Mouse (Mus musculus) adrenal gland, postnatal 14 days (tissue): ENCODE results near the gene Csrp1. TPM values are rescaled to one million over a fixed set of nuclear protein-coding genes. Genes with fewer than 3 reads are reported as not detected.

Experiments
- DNase-seq: peaks from one replicate; pipeline ENCODE4 v3.0.0; 2021; ENCODE audit warnings: mixed read lengths
- total RNA-seq: library from RNA; stranded (reverse); gene quantifications from 2 replicates; pipeline ENCODE4 v1.2.3, GENCODE M21; 2021

Gene Csrp1
- total RNA-seq, 1 experiment from 2014 or later = 70.1 TPM

- DNase-seq = no peak
Measured at GRCm38 (mm10) chr1:135731897-135732684, 12.2 kb downstream of the Csrp1 start.

DNA sequence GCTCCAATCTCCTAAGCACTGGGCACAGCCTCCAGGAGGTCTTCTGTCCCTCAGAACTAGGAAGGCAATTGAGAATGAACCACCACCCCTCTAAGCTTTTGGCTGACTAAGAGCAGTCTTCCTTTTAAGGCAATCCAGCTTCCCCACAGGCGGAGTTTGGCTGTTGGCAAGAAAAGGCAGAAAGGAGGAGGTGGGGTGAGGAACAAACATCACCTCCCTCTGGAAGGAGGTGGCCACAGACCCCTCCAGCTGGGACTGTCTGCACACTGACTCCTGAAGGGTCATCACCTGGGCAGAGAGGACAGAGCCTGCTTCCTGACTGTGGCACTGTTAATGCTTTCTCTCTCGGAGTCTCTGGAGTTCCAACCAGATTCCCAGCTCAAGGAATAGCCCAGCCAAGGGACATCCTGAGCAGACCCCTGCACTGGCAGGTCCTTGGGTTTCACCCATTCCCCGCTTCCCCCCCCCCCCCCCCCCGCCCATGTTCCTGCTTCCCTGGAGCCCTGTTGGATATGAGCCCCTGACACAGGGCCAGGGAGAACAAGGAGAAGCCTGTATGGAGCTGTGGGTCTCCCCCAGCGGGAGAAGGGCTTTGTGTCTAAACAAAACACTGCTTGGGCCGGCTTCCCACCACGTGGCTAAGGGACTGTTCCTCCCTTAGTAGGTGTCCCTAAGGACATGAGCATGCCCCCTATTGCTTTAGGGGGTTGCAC lies 14.5 kb downstream of the Csrp1 start:
- DNase-seq = peak; percentile 24

GRCm38 (mm10) chr1:135735460-135735859 lies 15.6 kb downstream of the Csrp1 start:
- no peak for DNase-seq

GRCm38 (mm10) chr1:135744987-135745386 lies 25.1 kb downstream of the Csrp1 start:
- DNase-seq = no peak

DNA sequence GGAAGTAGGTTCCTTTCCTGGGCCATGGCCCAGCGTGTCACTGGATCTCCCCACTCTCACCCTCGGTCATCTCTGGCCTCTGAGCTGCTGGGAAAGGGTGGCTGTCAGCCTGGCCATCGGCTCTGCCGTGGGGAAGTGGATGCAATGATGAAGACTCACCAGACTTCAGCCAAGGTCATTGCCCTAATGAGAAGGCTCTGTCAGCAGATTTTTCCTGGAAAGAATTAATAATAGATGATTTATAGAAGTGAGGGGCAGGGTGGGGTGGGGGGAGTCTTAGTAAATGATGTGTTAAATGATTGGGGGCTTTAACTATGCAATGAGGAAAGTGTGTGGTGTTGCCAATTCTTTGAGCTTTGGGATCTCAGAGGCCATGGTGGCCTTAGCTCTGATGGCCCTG lies 26.4 kb downstream of the Csrp1 start:
- DNase-seq = no peak

DNA sequence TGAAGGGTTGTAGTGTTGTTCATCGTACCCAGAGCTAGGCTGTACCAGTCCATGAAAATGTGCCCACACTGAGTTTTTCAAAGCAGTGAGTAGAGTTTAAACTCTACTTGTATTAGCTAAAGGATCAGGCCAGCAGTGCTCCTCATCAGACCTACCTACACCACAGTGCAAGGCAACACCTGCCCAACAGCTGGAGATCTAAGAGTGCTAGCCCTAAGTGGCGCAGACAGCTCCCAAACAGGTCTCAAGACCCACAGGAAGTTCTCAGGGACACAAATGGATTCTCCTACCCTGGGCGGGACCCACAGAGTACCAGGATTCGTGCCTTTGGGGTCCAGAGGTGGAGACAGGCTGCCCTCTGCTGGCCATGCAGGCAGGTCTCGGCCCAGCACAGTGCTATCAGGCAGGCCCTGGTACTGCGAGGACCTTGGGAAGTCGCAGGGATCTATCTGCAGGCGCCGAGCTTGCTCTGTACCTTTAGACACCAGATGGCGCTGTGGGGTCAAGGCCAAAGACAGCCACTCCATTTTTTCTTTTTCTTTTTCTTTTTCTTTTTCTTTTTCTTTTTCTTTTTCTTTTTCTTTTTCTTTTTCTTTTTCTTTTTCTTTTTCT lies 33.0 kb downstream of the Csrp1 start:
- peak; percentile 95 for DNase-seq

DNA sequence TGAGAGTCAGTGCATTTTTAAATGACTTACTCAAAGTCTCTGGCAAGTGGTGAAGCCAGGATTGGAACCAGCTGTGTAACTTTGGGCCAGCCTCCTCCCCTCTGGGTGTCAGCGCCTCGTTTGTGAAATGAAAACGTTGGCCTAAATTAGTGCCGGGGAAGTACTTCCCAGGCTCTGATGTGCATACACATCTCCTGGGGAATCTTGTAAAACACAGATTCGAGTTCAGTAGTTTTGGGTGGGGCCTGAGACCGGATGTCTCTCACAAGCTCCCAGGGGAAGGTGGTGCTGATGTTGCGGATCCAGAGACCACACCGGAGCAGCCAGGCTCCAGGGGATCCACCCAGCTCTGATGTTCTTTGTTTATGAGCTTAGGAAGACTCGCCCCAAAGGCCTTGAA lies 35.4 kb downstream of the Csrp1 start:
- peak; percentile 39 for DNase-seq

DNA sequence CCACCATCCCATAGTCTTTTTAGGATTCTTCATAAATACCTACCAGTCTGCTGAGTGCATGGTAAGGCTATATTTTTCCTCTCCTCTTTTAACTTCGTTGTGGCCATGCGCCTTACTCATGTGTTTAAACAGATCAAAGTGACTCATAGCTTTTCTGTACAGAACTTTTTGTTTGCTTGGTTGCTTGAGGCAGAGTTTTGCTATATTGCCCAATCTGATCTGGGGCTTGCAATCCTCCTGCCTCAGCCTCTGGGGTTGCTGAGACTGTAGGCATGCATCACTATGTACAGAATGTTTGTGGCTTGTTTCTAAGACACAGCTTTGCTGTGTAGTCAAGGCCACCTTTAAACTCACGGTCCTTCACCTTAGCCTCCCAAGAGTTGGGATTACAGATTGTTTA lies 36.1 kb downstream of the Csrp1 start:
- DNase-seq = no peak

GRCm38 (mm10) chr1:135757287-135757686 lies 37.4 kb downstream of the Csrp1 start:
- DNase-seq = no peak

DNA sequence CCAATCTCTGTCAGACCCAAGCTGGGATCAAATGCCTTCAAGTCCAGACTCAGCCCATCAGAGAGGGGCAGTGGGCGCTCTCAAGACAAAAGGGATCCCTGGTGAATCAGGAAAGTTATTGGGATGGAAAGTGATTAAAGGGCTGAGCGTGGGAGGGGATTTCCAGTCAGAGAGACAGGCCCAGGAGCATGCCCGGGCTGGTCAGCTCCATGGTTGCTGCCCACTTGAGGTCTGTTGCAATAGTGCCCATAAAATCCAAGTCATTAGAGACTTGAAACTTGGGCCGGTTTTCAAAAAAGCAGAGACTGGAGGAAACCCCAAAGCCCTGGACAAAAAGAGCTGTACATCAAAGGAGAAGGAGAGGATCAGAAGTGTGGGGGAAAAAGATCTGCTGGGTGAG lies 39.8 kb downstream of the Csrp1 start:
- peak; percentile 13 for DNase-seq

- no peak for DNase-seq
Measured at GRCm38 (mm10) chr1:135760216-135760615, 40.4 kb downstream of the Csrp1 start.

GRCm38 (mm10) chr1:135761728-135762127 lies 41.9 kb downstream of the Csrp1 start:
- DNase-seq = no peak

DNA sequence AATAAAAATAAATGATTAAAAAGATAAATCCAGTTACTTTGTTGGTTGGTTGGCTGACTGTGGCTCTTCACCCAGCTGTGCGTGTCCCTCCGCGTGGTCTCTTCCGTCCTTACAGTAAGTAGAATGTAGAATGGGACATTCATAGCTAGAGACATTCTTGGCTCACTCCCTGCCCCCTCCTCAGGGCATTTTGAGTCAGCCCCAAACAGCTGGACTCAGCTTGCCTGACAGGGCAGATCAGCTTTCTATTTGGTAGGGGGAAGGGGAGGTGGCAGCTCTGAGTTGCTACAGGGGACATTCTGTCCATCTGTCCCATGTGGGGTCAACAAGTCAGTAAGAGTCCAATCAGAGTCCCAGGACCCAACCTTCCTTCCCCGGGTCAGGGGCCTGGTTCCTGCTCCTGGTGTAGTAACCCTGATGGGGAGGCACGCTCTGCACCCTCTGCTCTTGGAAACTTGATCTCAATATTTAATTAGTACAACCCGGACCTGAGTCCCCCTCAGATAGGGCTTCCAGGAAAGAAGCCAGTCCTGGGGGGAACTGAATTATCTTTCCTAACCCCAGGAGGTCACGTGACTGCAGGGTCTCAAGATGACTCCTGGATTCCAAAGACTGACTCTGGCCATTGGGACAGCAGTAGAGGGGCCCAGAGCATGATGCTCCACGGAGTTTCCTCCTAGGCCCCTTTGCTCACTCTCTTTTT lies 43.8 kb downstream of the Csrp1 start:
- DNase-seq = no peak

DNA sequence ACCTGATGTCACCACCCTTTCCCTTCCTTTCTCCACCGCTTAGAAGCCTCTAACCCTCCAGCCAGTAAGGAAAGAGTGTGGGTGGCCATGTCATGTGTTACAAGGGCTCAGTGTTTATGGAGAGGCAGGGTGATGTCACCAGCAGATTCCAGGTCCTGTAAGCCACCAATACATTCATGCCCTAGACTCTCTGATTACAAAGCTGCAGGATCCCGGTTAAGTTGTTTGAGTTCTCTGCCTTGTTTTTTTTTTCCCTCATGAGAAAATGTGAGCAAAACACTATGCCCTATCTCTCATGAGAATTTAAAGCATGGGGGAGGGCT lies 44.3 kb downstream of the Csrp1 start:
- DNase-seq = no peak

DNA sequence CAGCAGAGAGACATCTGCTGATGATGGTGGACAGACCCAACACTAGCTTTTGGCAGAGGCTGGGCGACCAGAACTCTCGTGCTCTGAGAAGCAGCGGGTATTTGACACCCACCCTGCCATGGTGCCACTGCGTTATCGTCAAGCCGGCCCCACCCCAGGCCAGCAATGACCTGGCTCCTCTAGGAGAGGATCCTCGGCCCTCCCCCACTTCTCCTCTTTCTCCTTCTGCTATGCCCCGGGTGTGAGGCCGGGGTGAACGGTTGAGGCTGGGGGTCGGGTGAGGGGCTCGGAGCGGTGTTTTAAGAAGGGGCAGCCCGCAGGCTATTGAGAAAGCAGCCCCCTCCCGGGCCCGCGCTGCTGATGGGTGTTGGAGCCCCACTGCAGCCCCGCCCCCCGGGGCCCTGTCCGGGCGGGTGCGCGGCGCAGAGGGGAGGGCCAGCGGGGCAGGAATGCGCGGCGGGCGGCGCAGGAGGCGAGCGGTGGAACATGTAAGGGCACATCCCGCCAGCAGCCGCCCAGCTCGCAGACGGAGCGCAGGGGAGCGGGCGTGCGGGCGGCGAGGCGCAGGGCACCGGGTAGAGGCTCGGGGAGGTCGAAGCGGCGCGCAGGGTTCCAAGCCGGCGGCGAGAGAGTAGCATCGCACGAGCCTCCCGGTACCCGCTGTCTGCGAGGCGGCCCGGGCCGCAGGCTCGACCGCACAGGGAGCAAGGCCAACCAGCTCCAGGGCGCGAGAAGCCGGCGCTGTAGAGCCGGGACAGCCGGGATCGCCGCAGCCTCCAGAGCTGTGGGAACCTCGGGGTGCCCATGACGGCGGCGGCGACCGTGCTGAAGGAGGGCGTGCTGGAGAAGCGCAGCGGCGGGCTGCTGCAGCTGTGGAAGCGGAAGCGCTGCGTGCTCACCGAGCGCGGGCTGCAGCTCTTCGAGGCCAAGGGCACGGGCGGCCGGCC lies 46.1 kb downstream of the Csrp1 start, which contains the start of gene Phlda3:
TSS of gene Phlda3 (plus strand) at position 475 of the 947 bp plus-strand sequence.
- DNase-seq = peak; percentile 90

GRCm38 (mm10) chr1:135766592-135767306 lies 46.9 kb downstream of the Csrp1 start:
- no peak for DNase-seq

- DNase-seq = peak; percentile 29
Measured at GRCm38 (mm10) chr1:135767324-135767890, 47.5 kb downstream of the Csrp1 start.

DNA sequence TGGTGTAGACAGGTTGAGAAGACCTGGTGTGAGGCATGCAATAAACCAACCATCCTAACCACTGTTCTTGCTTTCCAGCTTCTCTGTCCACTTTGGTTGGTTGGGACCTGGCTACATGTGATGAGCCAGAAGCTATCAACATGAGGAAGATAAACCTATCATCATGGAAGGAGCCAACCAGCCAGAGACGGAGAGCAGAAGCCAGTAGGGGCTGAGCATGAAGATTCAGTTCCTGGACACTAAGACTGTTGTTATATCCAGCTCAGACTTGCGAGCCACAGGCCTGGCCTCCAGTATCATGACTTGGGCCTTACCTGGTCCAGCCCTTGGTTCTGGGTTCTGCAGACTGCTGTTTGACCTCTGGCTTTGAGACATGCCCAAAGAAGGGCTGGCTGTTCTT lies 48.5 kb downstream of the Csrp1 start:
- no peak for DNase-seq

DNA sequence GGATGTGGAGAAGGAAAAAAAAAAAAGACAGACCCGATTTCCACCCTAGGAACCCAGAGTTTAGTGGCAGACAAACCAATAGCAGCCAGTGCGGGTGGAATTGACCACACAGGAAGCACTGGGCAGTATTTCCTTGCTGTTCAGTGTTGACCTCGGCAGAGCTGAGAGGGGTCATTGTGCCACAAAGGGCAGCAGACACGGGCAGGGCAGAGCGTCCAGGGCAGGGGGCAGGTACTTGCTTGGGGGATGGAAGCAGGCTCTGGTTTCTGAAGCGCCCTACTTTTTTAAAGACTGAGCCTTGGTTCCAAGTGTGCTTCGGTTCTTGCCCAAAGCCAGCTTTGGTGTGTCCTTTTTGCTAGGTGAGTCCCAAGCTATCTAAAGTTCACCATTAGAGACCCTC lies 50.4 kb downstream of the Csrp1 start:
- peak; percentile 54 for DNase-seq

GRCm38 (mm10) chr1:135770896-135771572 lies 51.2 kb downstream of the Csrp1 start:
- DNase-seq = peak; percentile 81
